Mouse (Mus musculus) inflammation-experienced regulatory T-cells, adult 6 months (primary cell): ENCODE data around the gene Ddr2. TPM values are rescaled to one million over a fixed set of nuclear protein-coding genes. Genes with fewer than 3 reads are reported as not detected.

ENCODE experiments used
- ATAC-seq: one replicate; pipeline ENCODE4 v1.8.0; 2017
- polyA plus RNA-seq, 3 experiments: library from polyadenylated mRNA; unstranded; fragments of 100-300 nt; shearing (Covaris generic); gene quantifications; one replicate each; pipeline ENCODE4 v1.2.1; 2017

Ddr2 gene
- polyA plus RNA-seq, 3 experiments from 2014 or later: 0.04 to 0.07 TPM; not detected in 1

DNA sequence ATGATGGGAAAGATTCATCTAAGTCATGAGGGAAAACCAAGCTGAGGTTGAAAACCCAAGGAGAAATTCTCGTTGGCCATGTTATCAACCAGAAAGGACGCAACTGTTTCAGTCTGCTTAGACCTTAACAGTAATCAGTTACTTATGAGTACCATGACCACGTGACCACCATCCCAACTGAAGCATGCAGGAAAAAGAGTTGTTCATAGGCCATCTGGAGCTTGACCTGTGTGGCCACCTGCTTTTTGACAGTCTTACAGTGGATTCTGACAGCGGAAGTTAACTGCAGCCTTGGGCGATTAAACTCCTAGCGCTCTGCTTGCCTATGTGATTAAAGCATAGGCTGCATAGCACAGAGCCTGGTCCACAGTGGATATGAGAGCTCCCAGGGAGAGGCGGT lies 23.9 kb downstream of the Ddr2 start:
- no peak for ATAC-seq

DNA sequence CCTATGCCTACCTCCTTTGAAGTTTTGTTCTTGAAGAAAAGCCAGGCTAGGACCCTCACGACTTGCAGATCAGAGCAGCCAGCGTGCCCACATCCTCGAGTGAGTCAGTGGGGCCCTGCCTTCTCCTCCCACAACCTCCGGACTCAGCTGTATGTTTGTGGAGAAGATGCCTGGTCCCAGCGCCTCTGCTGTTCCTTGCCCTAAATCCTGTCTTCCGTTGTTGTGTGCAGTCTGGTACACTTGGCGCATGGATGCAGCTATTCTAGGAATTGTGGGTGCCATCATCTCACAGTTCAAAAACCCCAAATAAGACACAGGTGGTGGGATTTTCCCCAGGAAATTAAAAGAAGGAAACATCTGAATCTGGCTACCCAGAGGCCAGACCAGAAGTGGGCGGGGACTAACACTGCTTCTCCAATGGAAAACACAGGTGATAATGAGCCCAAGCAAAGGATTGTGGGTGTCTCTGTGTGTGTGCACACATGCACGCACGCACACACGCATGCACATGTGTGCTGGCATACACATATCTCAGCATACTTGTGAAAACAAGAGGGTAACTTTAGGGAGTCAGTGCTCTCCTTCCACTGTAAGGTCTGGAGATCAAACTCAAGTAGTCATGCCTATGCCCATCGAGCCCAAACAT lies 26.3 kb downstream of the Ddr2 start:
- peak; percentile 87 for ATAC-seq

DNA sequence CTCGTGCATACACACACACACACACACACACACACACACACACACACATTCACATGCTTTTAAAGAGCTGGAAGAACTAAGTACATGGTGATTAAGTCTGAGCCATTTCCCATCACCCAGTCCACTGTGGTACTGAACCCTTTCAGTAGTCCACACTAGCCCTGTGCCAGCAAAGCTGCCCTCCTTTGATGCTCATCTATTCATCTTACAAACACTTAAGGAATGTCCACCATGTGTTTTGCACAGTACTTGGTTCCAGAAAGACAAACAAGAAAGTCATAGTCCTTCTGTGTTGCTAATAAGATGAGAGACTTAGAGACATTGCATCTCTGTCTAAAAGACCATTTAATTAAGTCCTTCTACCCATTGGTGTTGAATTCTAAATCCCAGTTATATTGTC lies 29.7 kb downstream of the Ddr2 start:
- no peak for ATAC-seq

DNA sequence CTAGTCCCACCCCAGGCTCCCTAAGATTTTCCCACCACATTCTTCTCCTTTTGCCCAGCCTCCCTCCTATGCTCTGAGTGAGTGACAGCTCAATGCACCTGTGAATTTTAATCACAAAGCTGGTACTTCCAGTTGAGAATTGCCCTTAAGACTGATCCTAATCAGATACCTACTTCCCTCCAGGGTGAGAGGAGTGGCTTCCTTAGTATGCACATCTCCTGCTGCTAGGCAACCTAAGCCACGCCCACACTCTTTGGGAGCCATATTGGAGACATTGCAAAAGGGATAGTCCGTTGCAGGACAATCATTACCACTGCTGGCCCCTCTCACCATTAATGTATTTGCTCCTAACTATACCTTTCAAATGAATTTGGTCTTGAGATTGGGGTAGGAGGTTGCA lies 31.1 kb downstream of the Ddr2 start:
- no peak for ATAC-seq

DNA sequence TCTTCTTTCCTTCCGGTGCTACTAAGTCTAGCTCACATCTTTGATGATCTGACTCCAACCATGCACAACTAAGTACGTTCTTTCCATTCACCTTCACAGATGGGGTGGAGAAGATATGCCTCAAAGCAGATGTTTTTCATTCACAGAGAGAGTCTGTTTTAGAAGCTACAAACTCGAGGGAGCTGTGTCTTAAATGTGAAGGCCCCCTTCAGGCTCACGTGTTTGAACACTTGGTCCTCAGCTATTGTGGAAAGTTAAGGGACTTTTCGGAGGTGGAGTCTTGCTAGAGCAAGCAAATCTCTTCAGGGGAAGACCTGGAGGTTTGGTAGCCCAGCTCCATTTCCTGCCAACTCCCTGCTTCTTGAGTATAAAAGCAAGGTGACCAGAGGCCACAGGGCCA lies 34.2 kb downstream of the Ddr2 start:
- no peak for ATAC-seq

DNA sequence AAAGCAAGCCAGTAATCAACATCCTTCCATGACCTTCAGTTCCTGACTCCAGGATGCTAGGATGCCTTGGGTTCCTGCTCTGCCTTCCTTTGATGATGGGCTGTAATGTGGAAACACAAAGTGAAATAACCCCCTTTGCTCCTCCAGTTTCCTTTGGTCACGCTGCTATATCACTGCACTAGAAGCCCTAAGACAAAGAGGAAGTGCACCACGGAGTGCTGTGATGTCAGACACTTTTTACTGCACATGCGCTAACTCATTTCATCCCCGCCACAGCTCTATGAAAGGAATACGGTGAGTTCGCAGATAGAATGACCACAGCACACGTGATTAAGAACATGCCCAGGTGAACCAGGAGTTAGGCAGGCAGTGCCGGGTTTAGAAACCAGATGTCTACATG lies 36.8 kb downstream of the Ddr2 start:
- ATAC-seq: no peak

DNA sequence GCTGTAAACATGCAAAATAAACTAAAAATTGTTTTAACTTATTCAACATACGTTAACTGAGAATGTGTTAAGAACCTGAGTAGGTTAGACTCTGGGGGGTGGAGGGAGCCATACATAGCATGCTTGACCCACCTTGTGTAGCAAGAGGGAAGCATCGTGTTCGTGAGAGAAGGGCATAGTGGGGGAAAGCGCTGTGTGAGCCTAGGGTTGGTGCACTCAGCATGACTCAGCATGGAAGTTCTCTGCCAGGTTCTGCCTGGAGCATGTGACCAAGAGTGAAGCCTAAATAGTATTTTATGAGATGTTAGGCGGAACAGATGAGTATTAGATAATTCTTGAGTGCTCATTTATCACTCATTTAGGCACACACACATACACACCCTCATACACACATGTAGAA lies 41.4 kb downstream of the Ddr2 start:
- no peak for ATAC-seq

GRCm38 (mm10) chr1:170065931-170066330 lies 44.6 kb downstream of the Ddr2 start:
- ATAC-seq: no peak

GRCm38 (mm10) chr1:170065009-170065408 lies 45.6 kb downstream of the Ddr2 start:
- no peak for ATAC-seq

DNA sequence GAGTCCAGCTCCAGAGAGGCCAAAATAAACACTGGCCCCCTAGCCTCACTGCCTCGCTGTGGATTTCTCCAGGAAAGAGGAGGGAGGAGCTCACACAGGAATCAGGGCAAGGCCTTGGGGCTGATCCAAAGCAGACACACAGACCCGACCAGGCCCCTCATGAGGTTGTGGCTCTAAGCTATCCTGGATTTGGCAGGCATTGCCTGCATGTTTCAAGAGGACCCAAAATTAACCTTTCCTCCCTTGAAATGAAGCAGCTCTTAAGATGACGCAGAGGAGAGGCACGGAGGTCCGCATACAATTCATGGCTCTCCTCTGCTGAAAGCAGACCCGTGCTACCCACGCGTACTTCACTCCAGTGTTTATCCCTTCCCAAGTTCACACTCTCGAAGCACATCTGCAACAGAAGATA lies 46.5 kb downstream of the Ddr2 start:
- no peak for ATAC-seq

GRCm38 (mm10) chr1:170060214-170060613 lies 50.3 kb downstream of the Ddr2 start:
- ATAC-seq: no peak

DNA sequence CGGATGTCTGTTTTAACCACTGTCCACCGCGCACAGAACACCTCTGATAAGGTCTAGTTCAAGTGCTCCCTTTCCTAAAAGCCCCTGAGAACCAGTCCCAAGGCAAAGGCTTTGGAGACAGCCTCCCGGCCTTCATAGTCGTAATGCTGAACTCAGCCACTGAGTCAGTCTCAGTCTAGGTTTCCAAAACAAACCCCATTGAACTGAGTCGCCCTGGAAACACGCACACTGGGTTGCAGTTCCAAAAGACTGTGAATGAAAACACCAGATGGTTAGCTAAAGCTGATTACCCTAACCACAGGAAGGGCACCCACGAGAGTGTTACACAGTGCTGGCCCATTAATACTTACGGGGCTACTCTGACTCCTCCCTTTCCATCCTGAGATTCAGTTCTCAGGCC lies 51.2 kb downstream of the Ddr2 start:
- no peak for ATAC-seq

GRCm38 (mm10) chr1:170058051-170058450 lies 52.5 kb downstream of the Ddr2 start:
- no peak for ATAC-seq

GRCm38 (mm10) chr1:170057607-170058006 lies 53.0 kb downstream of the Ddr2 start:
- ATAC-seq: no peak

GRCm38 (mm10) chr1:170056921-170057320 lies 53.6 kb downstream of the Ddr2 start:
- ATAC-seq: no peak

DNA sequence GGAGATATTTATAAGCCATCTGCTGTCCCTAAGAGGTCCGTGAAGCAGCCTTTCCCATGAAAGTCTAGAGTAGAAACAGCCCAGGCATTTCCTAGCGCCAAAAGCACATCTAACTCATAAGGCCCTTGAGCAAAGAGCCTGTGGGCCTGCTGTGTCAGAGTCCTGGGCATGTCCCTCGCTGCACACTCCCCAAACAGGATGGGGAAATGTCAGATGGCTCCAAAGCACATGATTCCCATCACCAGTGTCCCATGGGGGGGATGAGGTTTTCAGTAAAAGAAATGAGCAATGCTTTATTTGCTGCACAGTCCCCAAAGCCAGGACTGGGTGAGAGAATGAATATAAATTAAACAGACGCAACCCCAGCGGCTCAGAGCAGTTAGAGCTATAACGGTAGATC lies 54.3 kb downstream of the Ddr2 start:
- ATAC-seq: no peak

DNA sequence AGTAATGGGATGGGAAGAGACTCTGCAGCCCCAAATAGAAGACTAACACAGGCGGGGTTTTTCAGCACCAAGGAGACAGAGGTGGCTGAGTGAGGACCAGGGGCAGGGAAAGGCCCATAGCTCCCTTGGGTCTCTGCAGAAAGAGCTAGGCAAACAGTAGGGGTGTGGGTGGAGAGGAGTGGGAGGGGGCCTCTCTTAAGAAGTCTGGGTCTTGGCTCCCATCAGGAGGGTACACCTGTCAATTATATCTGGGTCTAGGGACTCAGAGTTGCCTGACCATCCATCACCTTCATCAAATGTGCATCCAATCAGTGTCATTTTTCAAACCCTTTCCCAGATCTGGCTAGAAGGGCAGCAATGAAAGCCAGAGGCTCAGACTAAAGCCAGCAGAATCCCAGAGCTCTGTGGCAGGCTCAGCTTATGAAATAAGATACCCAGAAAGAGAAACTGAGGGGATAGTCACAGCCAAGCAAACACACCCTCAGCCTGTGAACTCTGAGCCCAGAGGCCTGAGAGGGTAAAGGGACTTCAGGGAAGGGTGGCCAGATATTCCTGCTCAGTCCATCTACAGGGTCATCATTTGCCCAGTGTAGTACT lies 58.0 kb downstream of the Ddr2 start:
- no peak for ATAC-seq

- ATAC-seq: no peak
Measured at GRCm38 (mm10) chr1:170051631-170052177, 58.9 kb downstream of the Ddr2 start.

- no peak for ATAC-seq
Measured at GRCm38 (mm10) chr1:170048434-170048833, 62.1 kb downstream of the Ddr2 start.

- ATAC-seq: no peak
Measured at GRCm38 (mm10) chr1:170044726-170045471, 65.7 kb downstream of the Ddr2 start.

DNA sequence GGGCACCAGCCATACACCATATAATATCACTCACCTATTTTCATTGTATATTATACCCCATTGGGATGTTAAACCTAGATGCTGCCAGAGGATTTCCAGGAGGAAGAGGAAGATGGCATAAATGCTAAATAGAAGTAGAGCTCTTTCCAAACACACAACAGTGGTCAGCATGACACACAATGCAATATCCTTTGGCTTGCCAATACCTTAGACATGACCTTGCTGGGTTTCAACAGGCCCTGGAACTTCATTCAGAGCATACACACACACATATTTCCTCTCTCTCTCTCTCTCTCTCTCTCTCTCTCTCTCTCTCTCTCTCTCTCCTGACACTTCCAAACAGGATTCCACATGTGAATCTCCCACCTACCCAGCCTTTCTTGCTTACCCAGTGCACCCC lies 66.8 kb downstream of the Ddr2 start:
- ATAC-seq: no peak

- no peak for ATAC-seq
Measured at GRCm38 (mm10) chr1:170042996-170043395, 67.6 kb downstream of the Ddr2 start.

DNA sequence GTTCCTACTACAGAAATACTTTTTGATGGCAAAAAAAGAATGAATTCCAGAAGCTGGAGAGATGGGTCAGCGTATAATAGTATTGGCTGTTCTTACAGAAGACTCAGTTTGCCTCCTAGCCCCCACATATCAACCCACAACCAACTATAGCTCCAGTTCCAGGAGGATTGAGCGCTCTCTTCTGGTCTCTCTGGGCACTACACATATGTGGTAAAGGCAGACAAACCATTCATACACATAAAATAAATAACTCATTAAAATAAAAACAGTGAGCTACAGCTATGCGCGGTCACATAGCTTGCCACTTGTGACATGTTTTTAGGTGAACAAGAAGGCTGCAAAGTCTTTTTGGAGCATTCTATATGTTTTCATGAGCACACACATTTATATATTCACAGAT lies 71.2 kb downstream of the Ddr2 start:
- ATAC-seq: no peak

- ATAC-seq: no peak
Measured at GRCm38 (mm10) chr1:170035575-170035974, 75.0 kb downstream of the Ddr2 start.
